Mouse (Mus musculus) neural tube, embryonic 10.5 days (tissue): Measurements from ENCODE around the gene Fam83c.

ENCODE experiments used
- DNase-seq: peaks from one replicate; pipeline ENCODE4 v3.0.0-alpha.2; 2017; ENCODE audit warnings: low spot score; ENCODE audit errors: extremely low spot score

The Fam83c gene

GRCm38 (mm10) chr2:155826630-155827424 is 7.8 kb downstream of the Fam83c start, which contains the start of gene Eif6:
Eif6 (minus strand) TSS chr2:155826925.
- peak; percentile 90 for DNase-seq

GRCm38 (mm10) chr2:155825904-155826629 is 8.6 kb downstream of the Fam83c start:
- peak; percentile 31 for DNase-seq

- DNase-seq: no peak
Measured at GRCm38 (mm10) chr2:155823722-155824121, 10.9 kb downstream of the Fam83c start.

- no peak for DNase-seq
Measured at GRCm38 (mm10) chr2:155820779-155821178, 13.9 kb downstream of the Fam83c start.

- DNase-seq: no peak
Measured at GRCm38 (mm10) chr2:155819449-155820251, 15.0 kb downstream of the Fam83c start.

- DNase-seq: no peak
Measured at GRCm38 (mm10) chr2:155819392-155819448, 15.4 kb downstream of the Fam83c start, which contains the start of gene BC029722. BC029722 (minus strand) TSS chr2:155819426.

DNA sequence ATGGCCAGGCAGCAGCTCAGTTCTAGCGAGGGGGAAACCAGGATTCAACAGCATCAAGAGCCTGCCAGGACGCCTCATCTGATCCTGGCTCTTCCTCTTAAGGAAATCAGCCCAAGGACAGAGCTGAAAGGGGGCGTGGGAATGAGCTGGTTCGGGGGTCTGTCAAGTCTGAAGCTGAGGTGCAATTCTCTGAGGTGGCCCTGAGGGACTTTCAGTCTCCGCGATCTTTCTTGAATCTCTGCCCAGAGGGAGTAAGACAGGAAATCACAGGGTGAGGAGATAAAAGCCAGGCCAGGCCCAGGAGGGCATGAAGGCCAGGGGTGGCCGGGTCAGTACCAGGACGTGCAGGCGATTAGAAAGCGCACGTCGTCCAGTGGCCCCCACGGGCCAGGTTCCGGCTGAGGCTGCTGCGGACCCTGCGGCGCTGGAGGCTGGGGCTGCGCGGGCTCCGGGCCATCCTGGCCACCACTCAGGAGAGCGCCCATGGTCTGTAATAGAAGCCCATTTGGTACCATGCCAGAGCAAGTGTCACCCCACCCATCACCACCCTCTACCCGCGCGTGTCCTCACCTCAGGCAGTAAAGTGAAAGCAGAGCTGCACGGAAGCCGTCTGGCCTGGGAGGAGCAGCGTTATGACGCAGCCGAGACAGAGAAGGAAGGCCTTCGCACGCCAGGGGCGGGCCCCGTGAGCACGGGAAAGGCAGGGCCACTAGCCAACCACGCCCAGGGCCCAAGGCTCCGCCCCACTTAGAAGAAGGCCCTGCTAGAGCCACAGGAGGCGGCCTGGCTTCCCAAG is 15.9 kb downstream of the Fam83c start:
- peak; percentile 85 for DNase-seq

GRCm38 (mm10) chr2:155817301-155818245 is 17.1 kb downstream of the Fam83c start:
- no peak for DNase-seq

- DNase-seq: no peak
Measured at GRCm38 (mm10) chr2:155816179-155816578, 18.5 kb downstream of the Fam83c start.

DNA sequence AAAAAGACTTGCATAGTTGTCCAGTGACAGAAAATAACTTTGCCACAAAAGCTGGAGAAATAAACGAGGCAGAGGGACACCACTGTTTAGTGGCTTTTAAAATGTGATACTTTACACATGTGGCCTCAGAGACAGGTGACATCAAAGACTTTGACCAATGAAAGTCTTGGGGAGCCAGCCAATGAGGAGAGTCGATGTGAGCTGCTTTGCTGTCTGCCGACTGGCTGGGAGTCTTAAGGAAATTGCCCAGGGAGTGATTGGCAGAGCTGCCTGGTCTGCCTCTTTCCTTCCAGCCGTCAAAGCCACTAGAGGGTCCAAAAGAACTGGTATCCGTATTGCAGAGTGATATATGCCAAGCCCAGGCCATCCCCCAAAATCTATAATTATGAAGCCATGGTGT is 19.8 kb downstream of the Fam83c start:
- no peak for DNase-seq

DNA sequence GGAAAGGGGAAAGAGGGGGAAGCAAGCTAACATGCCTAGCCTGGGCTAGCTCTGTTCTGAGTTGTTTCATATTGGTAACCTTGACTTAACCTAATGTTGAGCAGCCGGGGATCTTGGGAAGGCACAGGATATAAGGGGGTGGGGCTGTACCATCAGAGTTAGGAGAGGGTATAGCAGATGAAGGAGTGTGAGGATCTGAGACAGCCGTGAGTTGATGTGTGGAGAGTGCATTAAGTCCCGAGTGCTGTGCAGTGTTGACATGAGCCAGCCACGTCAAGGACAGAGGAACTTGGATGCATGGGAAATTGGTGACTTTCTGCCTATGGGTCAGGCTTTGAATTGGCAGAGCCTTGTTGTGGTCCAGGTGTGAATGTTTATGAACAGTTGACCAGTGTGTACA is 22.0 kb downstream of the Fam83c start:
- DNase-seq: no peak

DNA sequence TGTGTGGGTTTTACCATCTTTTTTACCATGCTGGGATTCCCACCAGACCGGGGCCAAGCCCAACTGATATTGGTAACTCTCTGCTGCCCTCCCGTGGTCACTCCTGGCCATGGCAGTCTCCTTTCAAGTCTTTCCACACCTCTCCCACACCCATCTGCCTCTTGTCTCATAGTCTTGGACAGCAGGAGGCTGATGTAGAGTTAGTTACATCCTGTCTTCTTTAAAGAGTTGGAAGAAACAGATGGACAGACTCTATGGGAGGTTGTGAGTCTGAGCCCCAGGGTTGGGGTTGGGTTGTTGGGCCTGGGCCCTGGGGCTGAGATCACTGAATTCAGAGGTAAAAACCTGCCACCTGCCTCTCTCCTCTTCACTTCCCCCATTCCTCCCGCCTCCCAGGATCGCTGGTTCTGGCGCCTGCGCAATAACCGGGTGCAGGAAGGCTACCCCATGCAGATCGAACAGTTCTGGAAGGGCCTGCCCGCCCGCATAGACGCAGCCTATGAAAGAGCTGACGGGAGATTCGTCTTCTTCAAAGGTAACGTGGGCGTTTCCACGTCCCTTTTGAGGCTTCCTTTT is 22.7 kb downstream of the Fam83c start:
- DNase-seq: peak; percentile 84

- DNase-seq: no peak
Measured at GRCm38 (mm10) chr2:155809620-155810019, 25.0 kb downstream of the Fam83c start.

DNA sequence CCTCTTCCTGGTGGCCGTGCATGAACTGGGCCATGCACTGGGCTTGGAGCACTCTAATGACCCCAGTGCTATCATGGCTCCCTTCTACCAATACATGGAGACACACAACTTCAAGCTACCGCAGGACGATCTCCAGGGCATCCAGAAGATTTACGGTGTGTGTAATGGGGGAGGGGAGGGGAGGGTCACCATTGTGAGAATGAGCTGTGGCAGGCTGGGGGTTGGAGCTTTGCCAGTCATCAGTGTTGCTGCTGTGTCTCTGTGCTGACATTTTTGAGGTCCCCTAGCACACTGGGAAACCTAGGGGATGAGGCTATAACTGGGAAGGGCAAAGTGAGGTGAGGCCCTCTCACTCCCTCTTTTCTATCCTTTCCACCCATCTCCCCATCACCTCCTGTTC is 27.2 kb downstream of the Fam83c start:
- no peak for DNase-seq

- DNase-seq: no peak
Measured at GRCm38 (mm10) chr2:155806548-155806947, 28.1 kb downstream of the Fam83c start.

DNA sequence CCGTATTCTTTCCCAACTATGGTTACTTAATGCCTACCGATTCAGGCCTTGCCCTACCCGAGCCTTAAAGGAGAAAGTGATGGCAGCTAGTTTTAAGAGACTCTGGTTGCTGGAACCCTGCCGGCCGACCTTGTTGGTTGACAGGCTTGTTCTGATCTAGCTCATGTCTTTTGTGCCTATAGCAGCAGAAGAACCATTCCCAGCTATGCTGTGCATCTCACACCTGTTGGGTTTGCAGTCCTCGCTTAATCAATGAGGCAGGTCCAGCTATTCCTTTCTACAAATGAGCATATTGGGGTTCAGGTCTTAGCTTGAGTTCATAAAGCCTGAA is 28.8 kb downstream of the Fam83c start:
- no peak for DNase-seq

- no peak for DNase-seq
Measured at GRCm38 (mm10) chr2:155805231-155805924, 29.3 kb downstream of the Fam83c start.

GRCm38 (mm10) chr2:155804053-155804452 is 30.6 kb downstream of the Fam83c start:
- no peak for DNase-seq

DNA sequence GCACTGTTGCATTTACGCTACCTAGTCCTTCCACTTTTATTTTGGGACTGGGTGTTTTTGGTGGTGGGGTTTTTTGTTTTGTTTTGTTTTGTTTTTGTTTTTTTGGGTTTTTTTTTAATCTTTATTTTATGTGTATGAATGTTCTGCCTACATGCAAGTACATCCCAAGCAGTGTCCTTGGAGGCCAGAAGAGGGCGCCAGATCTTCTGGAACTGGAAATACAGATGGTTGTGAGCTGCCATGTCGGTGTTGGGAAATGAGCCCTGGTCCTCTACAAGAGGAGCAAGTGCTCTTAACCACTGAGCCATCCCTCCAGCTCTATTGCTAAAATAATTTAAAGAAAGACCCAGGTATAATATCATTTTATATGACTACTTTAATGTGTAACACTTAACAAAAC is 31.9 kb downstream of the Fam83c start:
- DNase-seq: no peak

- DNase-seq: no peak
Measured at GRCm38 (mm10) chr2:155798613-155799012, 36.0 kb downstream of the Fam83c start.
